Mouse (Mus musculus) heart, adult 2 months (tissue): ENCODE data around the gene Atg10. TPM values are rescaled to one million over a fixed set of nuclear protein-coding genes. Genes with fewer than 3 reads are reported as not detected.
"Not testable (repeated sequence)": the region's sequence is repeated elsewhere in the genome, so short reads cannot be mapped to it uniquely, and the experiment has no call there.

ENCODE experiments used
- DNase-seq, 2 experiments: peaks; one replicate each; pipeline ENCODE4 v3.0.0; 2021
- H3K27ac ChIP-seq: fragments of 200-600 bp; 2 replicates; pipeline ENCODE4 v1.8.1; 2022
- H3K27me3 ChIP-seq: fragments of 200-500 bp; 2 replicates; pipeline ENCODE4 v1.6.1; 2012; ENCODE audit warnings: mild to moderate bottlenecking, low read length, inconsistent platforms, mixed read lengths; ENCODE audit not compliant: control insufficient read depth, insufficient read depth
- H3K36me3 ChIP-seq: fragments of 200-500 bp; 2 replicates; pipeline ENCODE4 v1.6.1; 2012; ENCODE audit warnings: low read length, inconsistent platforms; ENCODE audit not compliant: control insufficient read depth, insufficient read depth
- H3K4me1 ChIP-seq: fragments of 200-500 bp; 2 replicates; pipeline ENCODE4 v1.6.1; 2011; ENCODE audit warnings: low read length; ENCODE audit not compliant: control insufficient read depth, insufficient read depth
- H3K4me3 ChIP-seq: fragments of 200-600 bp; 2 replicates; pipeline ENCODE4 v1.8.1; 2022
- H3K79me2 ChIP-seq: fragments of 200-500 bp; replicated peaks from 2 replicates; pipeline ENCODE4 v1.6.1; 2012; ENCODE audit warnings: mild to moderate bottlenecking, inconsistent platforms, low read length, moderate library complexity, mixed read lengths; ENCODE audit not compliant: control insufficient read depth, insufficient read depth
- H3K9ac ChIP-seq: fragments of 200-500 bp; 2 replicates; pipeline ENCODE4 v1.6.1; 2012; ENCODE audit warnings: low read depth, mild to moderate bottlenecking, control low read depth, inconsistent platforms, low read length, mixed read lengths
- CTCF ChIP-seq: fragments of 200-600 bp; IDR thresholded peaks from 2 replicates; pipeline ENCODE4 v1.8.1; 2022; ENCODE audit warnings: antibody characterized with exemption, mild to moderate bottlenecking, moderate library complexity
- EP300 ChIP-seq: fragments of 200-500 bp; IDR thresholded peaks from 2 replicates; pipeline ENCODE4 v1.6.1; 2011; ENCODE audit warnings: low read depth, low read length, control low read depth; ENCODE audit not compliant: insufficient read depth
- POLR2A ChIP-seq: fragments of 200-500 bp; IDR thresholded peaks from 2 replicates; pipeline ENCODE4 v1.6.1; 2011; ENCODE audit warnings: mild to moderate bottlenecking, low read depth, low read length, control low read depth; ENCODE audit not compliant: insufficient read depth
- WGBS: fragments of 180-500 bp; shearing (Covaris S2); methylation state at CpG from one replicate; pipeline ENCODE4 v1.1.7; 2018; 5-methylcytosine and 5-hydroxymethylcytosine counted together
- intact Hi-C: fragments of 180-260 bp; cut with DNase I; formaldehyde crosslinking; loops from one replicate; pipeline ENCODE4 v1.15.1; 2025
- long read RNA-seq: library from polyadenylated mRNA; stranded (forward); transcript quantifications from one replicate; pipeline ENCODE4 v2.0.0, GENCODE M21; 2021
- polyA plus RNA-seq: library from polyadenylated mRNA; depleted of rRNA; stranded (reverse); fragments of >200 nt; gene quantifications from 2 replicates; pipeline ENCODE4 v1.2.3, GENCODE M21; 2012; rRNA removed
- total RNA-seq, 2 experiments: library from RNA; stranded (reverse); gene quantifications; 2 replicates each; pipeline ENCODE4 v1.2.3; 2021

Gene Atg10
- total RNA-seq (10 to 100 TPM; 25.1 to 27.1 TPM), polyA plus RNA-seq (5.9 and 13.1 TPM in 2 replicates)
- long read RNA-seq, transcript Atg10-201 (8 exons, 1,583 nt), result major isoform, 34 of 53 reads
- long read RNA-seq, partial matches to known transcripts, result 4 of 53 reads
- long read RNA-seq, other reads (novel, unspliced or antisense), result 15 of 53 reads

- intact Hi-C loops, result loop anchor here (5.0 kb wide), 3 partner anchors 143 to 302 kb away; partner anchors contain the start of genes Rps23 and Ssbp2
- H3K27ac ChIP-seq, result peak within 1 kb of the TSS; percentile 99
- H3K27me3 ChIP-seq, result no peaks in the 10 kb centered on the region
- DNase-seq, result peak; percentile 94 to 96
- WGBS, result under 1% methylated on average over 55 of the region's 55 CpGs
- H3K9ac ChIP-seq, result peak within 1 kb of the TSS; percentile 92
- TF ChIP-seq POLR2A (peak; percentile 93), CTCF (no peak), EP300 (peak; percentile 33; the same call in 1 of the 2 replicates)
- peak within 1 kb of the TSS; percentile 97 for H3K4me3 ChIP-seq
- no peaks in the 10 kb centered on the region for H3K36me3 ChIP-seq
- H3K79me2 ChIP-seq, result no peaks in the 10 kb centered on the region; the same call in 1 of the 2 replicates
- H3K4me1 ChIP-seq, result peaks cover 1% of the 10 kb centered on the region; the same call in 1 of the 2 replicates
Observed at GRCm38 (mm10) chr13:91223587-91224437, at the start of gene Atg10. TSS of gene Atg10 (minus strand) at chr13:91223968.

GRCm38 (mm10) chr13:91252406-91252805, 28.6 kb upstream of the Atg10 start:
- Histone ChIP-seq H3K27ac (no peak overlapping the region), H3K9ac (no peak overlapping the region), H3K36me3 (no peaks in the 10 kb centered on the region), H3K79me2 (no peaks in the 10 kb centered on the region), H3K27me3 (no peaks in the 10 kb centered on the region), H3K4me3 (no peak overlapping the region), H3K4me1 (no peaks in the 10 kb centered on the region)
- WGBS, result 83% methylated on average over 3 of the region's 3 CpGs
- TF ChIP-seq CTCF (no peak), POLR2A (no peak), EP300 (no peak)
- intact Hi-C loops, result no loop called here
- no peak for DNase-seq

DNA sequence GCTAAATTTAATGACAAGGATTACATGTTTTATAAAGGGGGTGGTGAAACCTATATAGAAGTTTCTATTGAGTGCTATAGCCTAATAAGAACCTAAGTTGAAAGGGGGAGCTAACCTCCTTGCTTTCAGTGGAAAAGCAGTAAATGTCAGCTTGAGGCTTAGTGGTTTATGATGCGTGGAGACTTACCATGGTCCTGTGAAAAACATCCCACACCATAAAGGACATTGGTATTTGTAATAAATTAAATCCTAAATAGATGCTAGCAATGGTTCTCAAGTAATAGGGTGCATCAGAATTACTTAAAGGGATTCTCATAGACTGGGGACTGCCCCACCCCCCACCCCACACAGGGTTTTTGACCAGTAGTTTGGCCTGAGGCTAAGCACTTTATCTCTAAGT, 27.9 kb upstream of the Atg10 start:
- Histone ChIP-seq H3K27me3 (no peaks in the 10 kb centered on the region), H3K9ac (no peak overlapping the region), H3K27ac (no peak overlapping the region), H3K36me3 (no peaks in the 10 kb centered on the region), H3K4me1 (no peaks in the 10 kb centered on the region), H3K4me3 (no peak overlapping the region), H3K79me2 (no peaks in the 10 kb centered on the region; the same call in 1 of the 2 replicates)
- 88% methylated on average over 1 of the region's 1 CpGs for WGBS
- intact Hi-C loops, result no loop called here
- TF ChIP-seq EP300 (no peak), POLR2A (no peak), CTCF (no peak)
- DNase-seq, result no peak

DNA sequence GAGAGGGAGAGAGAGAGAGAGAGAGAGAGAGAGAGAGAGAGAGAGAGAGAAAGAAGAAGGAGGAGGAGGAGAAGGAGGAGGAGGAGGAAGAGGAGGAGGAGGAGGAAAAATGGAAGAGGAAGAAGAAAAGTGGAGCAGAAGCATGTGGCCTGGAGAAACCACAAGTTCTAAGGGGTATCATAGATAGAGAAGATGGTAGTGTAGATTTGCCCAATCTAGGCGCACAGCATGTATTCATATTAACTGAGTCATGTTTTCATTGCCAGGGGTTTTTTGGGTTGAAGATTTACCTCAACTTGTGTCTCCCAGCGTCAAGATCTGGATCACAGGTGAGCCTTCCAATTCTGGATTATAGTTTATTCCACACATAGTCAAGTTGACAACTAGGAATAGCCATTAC, 26.3 kb upstream of the Atg10 start:
- H3K27me3 ChIP-seq, intact Hi-C loops, H3K79me2 ChIP-seq, DNase-seq, H3K36me3 ChIP-seq, H3K4me1 ChIP-seq, H3K9ac ChIP-seq, H3K27ac ChIP-seq, H3K4me3 ChIP-seq: not testable (repeated sequence)
- WGBS, result 87% methylated on average over 2 of the region's 2 CpGs

GRCm38 (mm10) chr13:91246472-91246871, 22.7 kb upstream of the Atg10 start:
- Histone ChIP-seq H3K27ac (no peak overlapping the region), H3K4me1 (no peaks in the 10 kb centered on the region), H3K9ac (no peak overlapping the region), H3K79me2 (no peaks in the 10 kb centered on the region; the same call in 1 of the 2 replicates), H3K4me3 (no peak overlapping the region), H3K27me3 (no peaks in the 10 kb centered on the region), H3K36me3 (no peaks in the 10 kb centered on the region)
- DNase-seq, result no peak
- intact Hi-C loops, result no loop called here
- no peak for TF ChIP-seq CTCF
- TF ChIP-seq POLR2A, result no peak
- TF ChIP-seq EP300, result no peak
- WGBS, result 63% methylated on average over 2 of the region's 2 CpGs

- no peaks in the 10 kb centered on the region for H3K4me1 ChIP-seq
- H3K36me3 ChIP-seq, result no peaks in the 10 kb centered on the region
- no peak for DNase-seq
- no peak overlapping the region for H3K27ac ChIP-seq
- H3K4me3 ChIP-seq, result no peak overlapping the region
- H3K9ac ChIP-seq, result no peak overlapping the region
- 79% methylated on average over 3 of the region's 3 CpGs for WGBS
- no peaks in the 10 kb centered on the region for H3K27me3 ChIP-seq
- TF ChIP-seq POLR2A (no peak), CTCF (no peak), EP300 (no peak)
- no peaks in the 10 kb centered on the region for H3K79me2 ChIP-seq
- intact Hi-C loops, result no loop called here
Observed at GRCm38 (mm10) chr13:91237976-91238375, 14.2 kb upstream of the Atg10 start.
